Mouse (Mus musculus) liver, adult 2 months (tissue): ENCODE measurements around the gene Tex37.

Source experiments
- CTCF ChIP-seq: fragments of 200-500 bp; IDR thresholded peaks from 2 replicates; pipeline ENCODE4 v1.5.1; 2011; ENCODE audit warnings: low read depth, low read length, control low read depth
- POLR2A ChIP-seq: fragments of 200-500 bp; IDR thresholded peaks from 2 replicates; pipeline ENCODE4 v1.6.1; 2011; ENCODE audit warnings: low read length, control low read depth; ENCODE audit not compliant: insufficient read depth; ENCODE audit errors: extremely low read depth

DNA sequence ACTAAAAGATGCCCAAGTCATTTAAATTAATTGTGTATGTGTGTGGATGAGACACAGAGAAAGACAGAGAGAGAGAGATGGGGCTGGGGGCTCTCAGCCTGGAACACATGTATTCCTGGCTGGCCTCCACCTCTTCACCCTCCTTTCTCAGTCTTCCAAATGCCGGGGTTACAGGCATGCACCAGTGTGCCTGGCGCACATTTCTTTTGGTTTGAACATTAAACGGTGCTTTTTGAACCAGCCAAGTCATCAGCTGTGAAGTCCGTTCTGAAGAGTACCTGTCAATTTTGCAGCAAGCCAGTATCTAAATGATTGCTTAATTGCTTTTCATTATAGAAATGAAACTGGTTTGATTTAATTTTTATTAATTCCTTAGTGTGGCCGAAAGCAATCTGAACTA lies 52.0 kb downstream of the Tex37 start:
- TF ChIP-seq CTCF (no peak), POLR2A (no peak)
